ENCODE assay signal across 9 mouse cellular contexts in the genomic region with DNA sequence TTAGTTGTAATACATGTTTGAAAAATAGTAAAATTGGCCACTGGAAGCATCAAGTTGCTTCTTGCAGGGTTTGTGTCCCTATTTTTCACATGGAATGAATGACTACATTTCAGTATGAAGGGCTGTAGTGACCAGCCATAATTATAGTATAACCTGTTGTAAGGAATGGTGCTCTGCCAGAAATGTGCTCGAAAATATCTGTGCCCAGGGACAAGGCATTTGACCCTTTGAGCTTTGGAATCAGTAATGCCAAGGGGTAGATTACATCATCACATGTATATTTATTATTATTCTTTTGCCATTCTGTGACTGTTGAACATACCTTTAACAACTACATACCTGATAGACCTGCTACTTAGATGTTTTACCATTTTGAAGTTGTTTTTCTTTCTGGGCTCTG. TPM values are rescaled to one million over a fixed set of nuclear protein-coding genes. Genes with fewer than 3 reads are reported as not detected.
DNase-seq lines count a peak whose midpoint lies in the region; ATAC-seq and TF ChIP-seq lines count a peak whose summit lies in the region.
"Had no signal": no experiment of that assay in that cellular context is flagged by ENCODE, and none has a peak within 500 bp of the region (broad histone marks: within the 10 kb centered on the region; RNA-seq: fewer than 3 reads in every experiment).

No protein-coding gene starts in this region.

- no peak for TF ChIP-seq POLR2A in testis, adult 2 months (IDR thresholded peaks at IDR 0.05; ENCODE audit: control insufficient read depth, low read depth, low read length)

- intact Hi-C loops in heart, postnatal 25 days (cut with DNase I): loop anchor here (5.0 to 10.0 kb wide), 3 partner anchors 79 to 678 kb away; a partner anchor contains a TSS

- H3K27ac ChIP-seq in heart, embryonic 13.5 days (replicated peaks): no peak overlapping the region
- no peak overlapping the region for H3K27ac ChIP-seq in testis, adult 2 months (ENCODE audit: control insufficient read depth, insufficient read depth, low read depth, low read length)
- H3K27ac ChIP-seq in liver, embryonic 15.5 days (replicated peaks): peak overlapping the region; percentile 53; the same call in 1 of the 2 replicates

- H3K9me3 ChIP-seq in heart, embryonic 13.5 days: no peaks in the 10 kb centered on the region
- H3K9me3 ChIP-seq in liver, embryonic 15.5 days (replicated peaks): no peaks in the 10 kb centered on the region

- TF ChIP-seq CTCF in testis, adult 2 months (IDR thresholded peaks at IDR 0.05; ENCODE audit: control insufficient read depth, insufficient read depth, insufficient replicate concordance, low read depth, low read length): no peak

- H3K4me1 ChIP-seq in heart, embryonic 13.5 days: peaks cover 32% of the 10 kb centered on the region
- H3K4me1 ChIP-seq in testis, adult 2 months (ENCODE audit: control insufficient read depth, insufficient read depth, low read length): no peaks in the 10 kb centered on the region
- peaks cover 47% of the 10 kb centered on the region for H3K4me1 ChIP-seq in liver, embryonic 15.5 days (replicated peaks)

- WGBS in heart, embryonic 13.5 days: 55% methylated on average over 1 of the region's 1 CpGs
- 60% methylated on average over 1 of the region's 1 CpGs for whole genome bisulfite sequencing in liver, embryonic 15.5 days (ENCODE audit: insufficient replicate concordance)

- H3K9ac ChIP-seq in heart, embryonic 13.5 days: 0 out of 2 replicates have a peak overlapping the region, but pooled peaks have one; percentile 15
- H3K9ac ChIP-seq in liver, embryonic 15.5 days: no peak overlapping the region; the same call in 1 of the 2 replicates

- H3K4me3 ChIP-seq in heart, embryonic 13.5 days: peak overlapping the region; percentile 92
- H3K4me3 ChIP-seq in testis, adult 2 months (ENCODE audit: control insufficient read depth, low read depth, low read length): peak overlapping the region; percentile 13; the same call in 1 of the 2 replicates
- H3K4me3 ChIP-seq in liver, embryonic 15.5 days (replicated peaks): peak overlapping the region; percentile 36

- no peaks in the 10 kb centered on the region for H3K27me3 ChIP-seq in heart, embryonic 13.5 days (replicated peaks)
- no peaks in the 10 kb centered on the region for H3K27me3 ChIP-seq in testis, adult 2 months (ENCODE audit: control insufficient read depth, insufficient read depth, low read length)
- no peaks in the 10 kb centered on the region for H3K27me3 ChIP-seq in liver, embryonic 15.5 days

- DNase-seq in heart, postnatal 25 days (ENCODE audit: low spot score): no peak
- DNase-seq in testis, postnatal 10 days (ENCODE audit: low spot score): no peak
- no peak for DNase-seq in ovary, postnatal 36 days (ENCODE audit: low spot score)
- no peak for DNase-seq in frontal cortex, postnatal 10 days (ENCODE audit: low spot score in 2 of 2)
- no peak for DNase-seq in urinary bladder, postnatal 25 days (ENCODE audit: low spot score)
- DNase-seq: adrenal gland, postnatal 36 days had no signal

- ATAC-seq in heart, embryonic 13.5 days (ENCODE audit: extremely low read depth, insufficient number of reproducible peaks, low FRiP score, low TSS enrichment): no peak
- ATAC-seq in liver, embryonic 15.5 days (ENCODE audit: insufficient read depth): no peak

- no peaks in the 10 kb centered on the region for H3K36me3 ChIP-seq in heart, embryonic 13.5 days
- no peaks in the 10 kb centered on the region for H3K36me3 ChIP-seq in testis, adult 2 months (ENCODE audit: control insufficient read depth, insufficient read depth, low read length)
- H3K36me3 ChIP-seq in liver, embryonic 15.5 days (replicated peaks): no peaks in the 10 kb centered on the region

- H3K4me2 ChIP-seq in heart, embryonic 13.5 days: peak overlapping the region; percentile 82
- H3K4me2 ChIP-seq in liver, embryonic 15.5 days: peak overlapping the region; percentile 95

RNA-seq across cellular contexts. Expression of a gene that starts 5.9 kb away (rescaled TPM):
- 35.9 and 43.5 TPM in 2 replicates for polyA plus RNA-seq in heart, embryonic 13.5 days (2015; fragmentation: Nextera tagmentation; extraction: Ambion mirVana)
- total RNA-seq in heart, postnatal 25 days (2021): 100 to 1,000 TPM; 217 to 223 TPM
- 204 and 252 TPM in 2 replicates for polyA plus RNA-seq in testis, adult 2 months (2012; rRNA removed)
- polyA plus RNA-seq in liver, embryonic 15.5 days (2015; fragmentation: Nextera tagmentation; extraction: Ambion mirVana): 26.2 and 27.7 TPM in 2 replicates

Comparison
In these comparisons a context has a peak if more than half of its experiments do, and no peak if none do; other contexts are left out.
1. H3K4me3 ChIP-seq: peak in every context shown above with its lines; median percentile 92 in heart, embryonic 13.5 days; 36 in liver, embryonic 15.5 days; 13 in testis, adult 2 months.